Mouse (Mus musculus): ENCODE measurements at regions not wholly inside any gene's neighbourhood (a gene's known extent, or its start where the extent isn't known, plus 50 kb on each side); places are given as distances from the start of the nearest gene placed in this dataset.
A peak's percentile ranks its signal among the peaks of the same experiment; 100 is the strongest.

DNA sequence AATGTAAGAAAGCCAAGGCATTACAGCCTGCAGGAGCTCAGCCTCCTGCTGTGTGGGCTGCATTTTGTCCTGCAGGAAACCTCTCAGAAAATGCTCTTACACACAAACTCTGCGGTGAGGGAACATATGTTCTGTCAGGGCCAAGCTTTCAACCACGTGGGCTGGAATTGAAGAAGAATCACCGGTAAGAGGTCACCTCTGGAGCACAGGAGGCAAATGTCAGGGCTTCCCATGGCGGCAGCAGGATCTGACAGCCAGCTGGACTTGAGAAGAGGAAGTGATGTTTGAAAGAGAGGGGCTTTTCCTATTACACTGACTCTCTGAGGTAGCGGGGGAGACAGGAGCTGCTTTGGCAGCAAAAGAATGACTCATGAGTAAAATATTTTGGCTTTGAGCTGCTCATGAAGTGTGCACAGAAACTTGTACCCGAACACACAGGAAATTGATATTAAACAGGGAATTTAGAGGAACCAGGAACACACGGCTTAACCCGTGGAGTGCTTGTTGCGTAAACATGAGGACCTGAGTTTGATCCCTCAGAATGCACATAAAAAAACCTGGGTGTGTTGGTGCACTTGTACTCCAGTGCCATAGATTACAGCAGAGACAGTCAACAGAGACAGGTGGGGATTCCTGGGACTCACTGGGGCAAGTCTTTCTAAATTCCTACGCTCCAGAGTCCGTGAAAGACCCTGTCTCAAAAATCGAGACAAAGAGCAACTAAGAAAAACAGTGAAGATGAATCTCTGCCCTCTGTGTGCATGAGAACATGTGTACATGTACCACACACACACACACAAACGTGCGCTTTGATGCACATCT, 848.1 kb upstream of the A1bg start:
- WGBS, result 37% methylated on average over 14 of the region's 14 CpGs
- peaks cover 14% of the 10 kb centered on the region for H3K4me1 ChIP-seq (ENCODE audit: insufficient read depth)
- no peak overlapping the region for H3K4me3 ChIP-seq (ENCODE audit: low read depth, low read length)
- H3K9me3 ChIP-seq (ENCODE audit: low read depth, low read length), result no peaks in the 10 kb centered on the region
- H3K4me2 ChIP-seq, result peak overlapping the region; percentile 34
- no peaks in the 10 kb centered on the region for H3K36me3 ChIP-seq (ENCODE audit: insufficient read depth)
- H3K27ac ChIP-seq (ENCODE audit: low read depth), result peak overlapping the region; percentile 71; the same call in 1 of the 2 replicates
- TF ChIP-seq CTCF (IDR thresholded peaks at IDR 0.05; ENCODE audit: low read depth), result no peak
- DNase-seq (peak; percentile 73), ATAC-seq (ENCODE audit: insufficient read depth) (peak; percentile 68)
- no peaks in the 10 kb centered on the region for H3K27me3 ChIP-seq (ENCODE audit: insufficient read depth, low read length)
- no peak overlapping the region for H3K9ac ChIP-seq

DNA sequence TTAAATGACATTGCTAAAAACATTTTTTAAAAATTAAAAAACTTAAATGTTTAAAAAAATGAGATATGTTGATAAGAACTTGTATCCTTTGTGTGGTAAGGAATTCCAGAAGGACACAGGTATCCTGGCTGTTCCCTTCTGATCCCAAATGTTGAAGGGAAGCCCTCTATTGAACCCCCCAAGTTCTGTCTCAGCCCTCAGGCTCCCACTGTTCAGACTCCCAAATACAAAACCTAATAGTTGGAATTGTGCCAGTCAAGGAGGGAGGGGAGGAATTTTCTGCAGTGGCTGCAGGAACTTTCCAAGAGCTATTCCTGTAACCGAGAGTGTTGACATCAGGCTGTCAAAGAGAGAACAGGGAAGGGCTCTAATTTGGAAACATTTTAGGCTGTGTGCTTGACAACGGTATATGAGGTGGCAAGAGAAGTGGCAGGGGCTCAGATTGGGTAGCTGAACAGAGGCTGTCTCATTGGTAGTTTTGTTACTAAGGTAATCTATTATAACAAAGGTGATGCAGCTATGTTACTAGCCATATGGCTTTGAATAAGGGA, 843.8 kb upstream of the A1bg start:
- Histone ChIP-seq H3K27ac (ENCODE audit: low read depth) (no peak overlapping the region), H3K36me3 (ENCODE audit: insufficient read depth) (no peaks in the 10 kb centered on the region), H3K9ac (no peak overlapping the region), H3K4me1 (ENCODE audit: insufficient read depth) (peaks cover 14% of the 10 kb centered on the region), H3K4me3 (ENCODE audit: low read depth, low read length) (no peak overlapping the region), H3K27me3 (ENCODE audit: insufficient read depth, low read length) (no peaks in the 10 kb centered on the region), H3K9me3 (ENCODE audit: low read depth, low read length) (no peaks in the 10 kb centered on the region), H3K4me2 (no peak overlapping the region)
- no peak for TF ChIP-seq CTCF (IDR thresholded peaks at IDR 0.05; ENCODE audit: low read depth)
- peak; percentile 81 for DNase-seq
- ATAC-seq (ENCODE audit: insufficient read depth), result peak; percentile 66
- 7% methylated on average over 2 of the region's 2 CpGs for WGBS

DNA sequence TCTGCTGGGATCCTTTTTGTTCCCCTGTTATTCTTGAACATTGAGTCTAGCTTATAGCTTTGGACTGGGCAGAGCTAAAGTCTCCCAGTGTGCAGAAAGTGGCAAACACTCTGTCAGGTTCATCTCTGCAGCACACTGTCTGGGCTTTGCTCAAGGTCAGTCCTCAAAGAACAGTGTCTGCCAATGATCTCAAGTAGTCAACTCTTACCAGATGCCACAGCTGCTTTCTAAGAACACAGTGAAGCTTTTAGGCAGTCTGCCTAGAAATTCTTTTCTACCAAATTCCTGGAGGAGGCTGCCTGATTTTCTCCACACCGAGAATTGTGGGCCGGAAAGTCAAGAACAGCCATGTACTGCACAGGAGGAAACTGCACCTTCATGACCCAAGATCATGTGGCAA, 831.0 kb upstream of the A1bg start:
- no peak overlapping the region for H3K4me2 ChIP-seq
- no peak overlapping the region for H3K9ac ChIP-seq
- H3K27ac ChIP-seq (ENCODE audit: low read depth), result no peak overlapping the region
- no peak for TF ChIP-seq CTCF (IDR thresholded peaks at IDR 0.05; ENCODE audit: low read depth)
- ATAC-seq (ENCODE audit: insufficient read depth) (no peak), DNase-seq (peak; percentile 60)
- no peaks in the 10 kb centered on the region for H3K9me3 ChIP-seq (ENCODE audit: low read depth, low read length)
- H3K27me3 ChIP-seq (ENCODE audit: insufficient read depth, low read length), result no peaks in the 10 kb centered on the region
- H3K4me3 ChIP-seq (ENCODE audit: low read depth, low read length), result no peak overlapping the region
- no peaks in the 10 kb centered on the region for H3K36me3 ChIP-seq (ENCODE audit: insufficient read depth)
- no peaks in the 10 kb centered on the region for H3K4me1 ChIP-seq (ENCODE audit: insufficient read depth)
- WGBS, result 60% methylated on average over 2 of the region's 2 CpGs

DNA sequence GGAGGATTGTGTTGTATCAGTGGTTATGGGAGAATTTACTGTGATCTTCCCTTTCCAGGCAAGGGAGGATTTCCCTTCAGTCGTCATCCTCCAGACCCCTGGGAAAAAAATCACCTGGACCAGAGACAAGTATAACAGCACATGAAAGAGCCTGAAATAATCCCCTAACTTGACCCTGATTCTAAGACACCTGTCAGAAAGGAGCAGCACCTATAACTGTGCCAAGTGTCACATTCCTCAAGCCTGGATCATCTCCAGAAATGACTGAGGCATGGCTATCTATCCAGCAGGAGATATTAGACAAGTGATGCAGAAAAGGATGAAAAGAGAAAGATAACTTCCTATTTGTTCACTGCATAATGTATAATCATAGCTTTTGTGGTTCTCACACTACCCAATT, 800.9 kb upstream of the A1bg start:
- Histone ChIP-seq H3K27me3 (ENCODE audit: insufficient read depth, low read length) (no peaks in the 10 kb centered on the region), H3K4me3 (ENCODE audit: low read depth, low read length) (no peak overlapping the region), H3K27ac (ENCODE audit: low read depth) (no peak overlapping the region), H3K9ac (no peak overlapping the region), H3K9me3 (ENCODE audit: low read depth, low read length) (no peaks in the 10 kb centered on the region), H3K4me2 (no peak overlapping the region), H3K4me1 (ENCODE audit: insufficient read depth) (no peaks in the 10 kb centered on the region), H3K36me3 (ENCODE audit: insufficient read depth) (no peaks in the 10 kb centered on the region)
- no peak for TF ChIP-seq CTCF (IDR thresholded peaks at IDR 0.05; ENCODE audit: low read depth)
- ATAC-seq (ENCODE audit: insufficient read depth) (no peak), DNase-seq (no peak)
- WGBS, result 31% methylated on average over 1 of the region's 1 CpGs

DNA sequence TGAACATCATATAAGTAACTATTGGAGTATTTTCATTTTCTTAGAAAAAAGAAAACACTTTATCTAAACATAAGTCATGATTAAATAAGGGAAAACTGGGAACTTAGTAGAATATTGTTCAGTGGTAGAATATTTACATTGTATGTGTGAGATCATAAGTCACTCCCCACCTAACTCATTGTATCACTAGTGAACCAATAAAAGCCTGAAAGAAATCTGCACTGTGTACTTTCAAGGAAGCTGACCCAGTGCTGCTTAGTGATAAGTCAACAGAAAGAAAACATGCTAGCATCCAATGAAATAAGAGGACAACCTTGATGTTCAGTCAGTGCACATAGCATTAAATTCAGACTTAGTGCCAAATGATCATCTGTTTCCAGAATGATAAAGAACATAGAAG, 795.7 kb upstream of the A1bg start:
- DNase-seq (no peak), ATAC-seq (ENCODE audit: insufficient read depth) (no peak)
- no peak overlapping the region for H3K4me2 ChIP-seq
- H3K9me3 ChIP-seq (ENCODE audit: low read depth, low read length), result no peaks in the 10 kb centered on the region
- H3K9ac ChIP-seq, result no peak overlapping the region
- no peak overlapping the region for H3K27ac ChIP-seq (ENCODE audit: low read depth)
- H3K4me1 ChIP-seq (ENCODE audit: insufficient read depth), result no peaks in the 10 kb centered on the region
- H3K27me3 ChIP-seq (ENCODE audit: insufficient read depth, low read length), result no peaks in the 10 kb centered on the region
- H3K36me3 ChIP-seq (ENCODE audit: insufficient read depth), result no peaks in the 10 kb centered on the region
- no peak for TF ChIP-seq CTCF (IDR thresholded peaks at IDR 0.05; ENCODE audit: low read depth)
- H3K4me3 ChIP-seq (ENCODE audit: low read depth, low read length), result no peak overlapping the region

DNA sequence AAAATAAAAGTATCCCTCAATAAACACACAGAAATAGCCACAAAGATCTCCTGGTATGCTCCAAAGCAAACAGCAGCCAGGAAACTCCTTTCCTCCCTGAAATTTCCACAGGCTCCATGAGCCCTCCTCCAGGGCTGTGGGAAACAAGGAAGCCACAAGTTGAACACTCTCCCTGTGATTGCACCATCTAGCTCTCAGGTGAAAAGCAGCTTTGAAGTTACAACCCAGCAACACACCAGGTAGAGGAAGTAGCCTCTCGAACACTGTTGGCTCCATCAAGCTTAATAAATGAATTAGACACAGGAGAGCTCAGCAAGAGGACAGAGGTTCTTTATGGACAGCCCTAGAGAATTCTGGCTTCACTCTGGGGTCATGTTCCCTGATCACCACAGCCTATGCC, 794.4 kb upstream of the A1bg start:
- ATAC-seq (ENCODE audit: insufficient read depth), result no peak

DNA sequence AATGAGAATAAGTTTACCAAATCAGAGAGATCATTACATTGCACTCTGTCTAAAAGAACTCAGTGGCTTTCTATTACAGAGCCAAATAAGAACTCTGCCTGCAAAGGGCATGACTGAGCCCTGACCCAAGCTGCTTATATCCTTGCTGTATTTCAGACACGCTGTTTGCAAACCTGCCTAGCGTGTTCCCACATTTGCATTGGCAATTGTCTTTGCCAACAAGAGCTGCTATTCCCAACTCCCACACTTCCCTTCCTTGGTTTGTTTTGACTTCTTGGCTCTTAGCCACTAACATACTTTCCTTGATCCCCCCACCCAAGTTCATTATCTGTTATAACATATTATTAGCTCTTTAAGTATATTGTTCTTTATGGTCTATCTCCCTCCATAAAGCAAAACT, 791.1 kb upstream of the A1bg start:
- no peaks in the 10 kb centered on the region for H3K36me3 ChIP-seq (ENCODE audit: insufficient read depth)
- no peak overlapping the region for H3K27ac ChIP-seq (ENCODE audit: low read depth)
- ATAC-seq (ENCODE audit: insufficient read depth) (no peak), DNase-seq (peak; percentile 50)
- no peaks in the 10 kb centered on the region for H3K9me3 ChIP-seq (ENCODE audit: low read depth, low read length)
- no peak for TF ChIP-seq CTCF (IDR thresholded peaks at IDR 0.05; ENCODE audit: low read depth)
- H3K4me2 ChIP-seq, result no peak overlapping the region
- no peaks in the 10 kb centered on the region for H3K27me3 ChIP-seq (ENCODE audit: insufficient read depth, low read length)
- H3K4me1 ChIP-seq (ENCODE audit: insufficient read depth), result no peaks in the 10 kb centered on the region
- WGBS, result 30% methylated on average over 2 of the region's 2 CpGs
- no peak overlapping the region for H3K9ac ChIP-seq
- no peak overlapping the region for H3K4me3 ChIP-seq (ENCODE audit: low read depth, low read length)

More for the DNA sequence above, 794.4 kb upstream of the A1bg start:
- H3K36me3 ChIP-seq (ENCODE audit: insufficient read depth), result no peaks in the 10 kb centered on the region
- DNase-seq, result no peak
- H3K9ac ChIP-seq, result no peak overlapping the region
- no peaks in the 10 kb centered on the region for H3K9me3 ChIP-seq (ENCODE audit: low read depth, low read length)
- no peak for TF ChIP-seq CTCF (IDR thresholded peaks at IDR 0.05; ENCODE audit: low read depth)
- H3K4me3 ChIP-seq (ENCODE audit: low read depth, low read length), result no peak overlapping the region
- H3K4me2 ChIP-seq, result no peak overlapping the region
- H3K27me3 ChIP-seq (ENCODE audit: insufficient read depth, low read length), result no peaks in the 10 kb centered on the region
- H3K27ac ChIP-seq (ENCODE audit: low read depth), result no peak overlapping the region
- no peaks in the 10 kb centered on the region for H3K4me1 ChIP-seq (ENCODE audit: insufficient read depth)
- 68% methylated on average over 1 of the region's 1 CpGs for WGBS

Measured in lung, embryonic 14.5 days (tissue).